Mouse (Mus musculus): ENCODE results near the gene Pip4k2a.

DNA sequence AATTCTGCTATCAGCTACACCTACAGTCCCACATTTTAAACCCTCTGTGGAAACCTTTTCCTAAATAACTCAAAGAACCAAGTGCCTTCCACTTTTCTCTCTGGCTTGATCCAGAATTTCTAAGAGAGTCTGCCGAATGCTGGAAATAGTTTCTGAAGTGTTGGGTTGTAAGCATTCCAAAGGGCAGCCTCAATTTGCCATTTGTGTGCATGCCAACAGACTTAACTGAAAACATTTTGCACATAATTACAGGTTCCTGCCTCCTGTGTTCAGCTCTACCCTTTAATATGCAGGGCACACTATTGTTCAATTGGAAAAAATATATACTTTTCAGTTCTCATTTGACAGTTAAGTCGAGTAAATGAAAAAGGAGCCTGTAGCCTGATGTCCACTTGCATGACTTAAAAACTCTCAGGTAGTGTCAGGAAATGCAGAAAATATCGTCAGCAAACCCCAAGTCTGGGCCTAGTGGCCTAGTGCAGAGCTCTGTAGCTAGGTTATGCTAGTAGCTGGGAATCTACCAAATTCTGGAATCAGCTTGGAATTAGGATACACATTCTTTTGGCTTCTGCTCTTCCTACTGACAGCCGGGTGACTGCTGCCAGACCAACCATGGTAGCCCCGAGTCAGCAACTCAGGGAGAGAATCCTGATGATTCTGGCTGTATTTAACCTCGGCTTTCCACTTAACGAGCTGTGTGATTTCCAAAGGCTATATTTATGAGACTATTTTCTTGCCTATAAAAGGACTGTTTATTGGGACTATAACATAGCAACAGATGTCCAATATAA, 50.1 kb downstream of the Pip4k2a start:
- TF ChIP-seq GATA1 (IDR thresholded peaks at IDR 0.05; ENCODE audit: borderline replicate concordance, low read length): no peak
- no peak for TF ChIP-seq TAL1 (conservative IDR thresholded peaks at IDR 0.05; ENCODE audit: low read depth, low read length)
- no peak for TF ChIP-seq CTCF (IDR thresholded peaks at IDR 0.05; ENCODE audit: low read depth, low read length)
- no peak for TF ChIP-seq GATA2 (IDR thresholded peaks at IDR 0.05; ENCODE audit: borderline replicate concordance, low read depth, low read length)
- TF ChIP-seq POLR2AphosphoS5 (IDR thresholded peaks at IDR 0.05; ENCODE audit: insufficient replicate concordance, low read depth, low read length): no peak

Data from G1E (cell line).